Mouse (Mus musculus) midbrain, embryonic 11.5 days (tissue): ENCODE results near the gene Krtap10-10. TPM values are rescaled to one million over a fixed set of nuclear protein-coding genes. Genes with fewer than 3 reads are reported as not detected.

Experiments used
- ATAC-seq: fragments of 200-750 bp; cut with Nextera tagmentation; 2 replicates; pipeline ENCODE4 v1.8.0; 2017; ENCODE audit warnings: moderate TSS enrichment, moderate library complexity; ENCODE audit not compliant: low FRiP score
- DNase-seq: peaks from one replicate; pipeline ENCODE4 v3.0.0; 2015; ENCODE audit warnings: low spot score; ENCODE audit errors: missing footprints
- H3K27ac ChIP-seq: fragments of 300-500 bp; sonication (generic); 2 replicates; pipeline ENCODE4 v1.5.1; 2014; ENCODE audit warnings: low read depth, low read length
- H3K27me3 ChIP-seq: fragments of 300-500 bp; sonication (generic); 2 replicates; pipeline ENCODE4 v1.6.1; 2014; ENCODE audit warnings: mild to moderate bottlenecking, low read length, moderate library complexity, mixed read lengths; ENCODE audit not compliant: control insufficient read depth, insufficient read depth
- H3K36me3 ChIP-seq: fragments of 300-500 bp; sonication (generic); 2 replicates; pipeline ENCODE4 v1.6.1; 2014; ENCODE audit warnings: mild to moderate bottlenecking, low read length, moderate library complexity, mixed read lengths; ENCODE audit not compliant: control insufficient read depth, insufficient read depth
- H3K4me1 ChIP-seq: fragments of 300-500 bp; sonication (generic); 2 replicates; pipeline ENCODE4 v1.6.1; 2014; ENCODE audit warnings: low read length; ENCODE audit not compliant: control insufficient read depth, insufficient read depth
- H3K4me2 ChIP-seq: fragments of 300-500 bp; sonication (generic); 2 replicates; pipeline ENCODE4 v1.6.1; 2014; ENCODE audit warnings: mild to moderate bottlenecking, moderate library complexity
- H3K4me3 ChIP-seq: fragments of 300-500 bp; sonication (generic); 2 replicates; pipeline ENCODE4 v1.5.1; 2014; ENCODE audit warnings: low read depth, low read length
- H3K9ac ChIP-seq: fragments of 300-500 bp; sonication (generic); 2 replicates; pipeline ENCODE4 v1.6.1; 2014; ENCODE audit warnings: low read length
- H3K9me3 ChIP-seq: fragments of 300-500 bp; sonication (generic); 2 replicates; pipeline ENCODE4 v1.6.1; 2016; ENCODE audit warnings: low read length; ENCODE audit not compliant: control insufficient read depth
- WGBS: fragments of 180-500 bp; shearing (Covaris S2); extraction: QIAGEN DNeasy Blood & Tissue Kit; methylation state at CpG from one replicate; pipeline ENCODE4 v1.1.7; 2014; 5-methylcytosine and 5-hydroxymethylcytosine counted together
- polyA plus RNA-seq: library from polyadenylated mRNA; unstranded; fragments of >200 nt; fragmentation: Nextera tagmentation; extraction: Ambion mirVana; gene quantifications from 2 replicates; pipeline ENCODE4 v1.2.1, GENCODE M21; 2014

Gene Krtap10-10
- polyA plus RNA-seq, 1 experiment from 2014 or later: not detected

GRCm38 (mm10) chr10:77886007-77886747 lies 50.4 kb downstream of the Krtap10-10 start:
- H3K9ac ChIP-seq: no peak overlapping the region
- H3K4me3 ChIP-seq: no peak overlapping the region
- ATAC-seq (no peak), DNase-seq (no peak)
- H3K27me3 ChIP-seq: no peaks in the 10 kb centered on the region
- no peaks in the 10 kb centered on the region for H3K36me3 ChIP-seq
- no peak overlapping the region for H3K27ac ChIP-seq
- 51% methylated on average over 12 of the region's 12 CpGs for WGBS
- H3K4me2 ChIP-seq: no peak overlapping the region
- no peaks in the 10 kb centered on the region for H3K9me3 ChIP-seq
- H3K4me1 ChIP-seq: no peaks in the 10 kb centered on the region

Other genes starting within 250 kb of the Krtap10-10 start
- gene Sumo3, start 229.8 kb upstream of the Krtap10-10 start, polyA plus RNA-seq: 338 and 353 TPM in 2 replicates
- 2.4 TPM in 1 of 2 replicates, not detected in the other for gene Gm49325, start 229.8 kb upstream of the Krtap10-10 start, polyA plus RNA-seq
- gene Ube2g2, start 213.7 kb upstream of the Krtap10-10 start, polyA plus RNA-seq: 42.8 and 47.6 TPM in 2 replicates
- 0.72 and 1.2 TPM in 2 replicates for gene Tspear, start 149.4 kb upstream of the Krtap10-10 start, polyA plus RNA-seq
- not detected in 2 replicates for gene Gm19402, start 145.2 kb upstream of the Krtap10-10 start, polyA plus RNA-seq
- gene Gm9508, start 138.7 kb upstream of the Krtap10-10 start, polyA plus RNA-seq: not detected in 2 replicates
- gene Gm10272, start 129.3 kb upstream of the Krtap10-10 start, polyA plus RNA-seq: not detected in 2 replicates
- not detected in 2 replicates for gene Gm10024, start 124.5 kb upstream of the Krtap10-10 start, polyA plus RNA-seq
- not detected in 2 replicates for gene Gm10142, start 120.1 kb upstream of the Krtap10-10 start, polyA plus RNA-seq
- not detected in 2 replicates for gene Krtap12-1, start 115.3 kb upstream of the Krtap10-10 start, polyA plus RNA-seq
- gene Gm10100, start 109.5 kb upstream of the Krtap10-10 start, polyA plus RNA-seq: not detected in 2 replicates
- not detected in 2 replicates for gene Gm18596, start 93.3 kb upstream of the Krtap10-10 start, polyA plus RNA-seq
- not detected in 2 replicates for gene Gm9736, start 84.6 kb upstream of the Krtap10-10 start, polyA plus RNA-seq
- not detected in 2 replicates for gene Gm3233, start 76.3 kb upstream of the Krtap10-10 start, polyA plus RNA-seq
- gene Gm3238, start 64.6 kb upstream of the Krtap10-10 start, polyA plus RNA-seq: not detected in 2 replicates
- not detected in 2 replicates for gene Gm7138, start 59.0 kb upstream of the Krtap10-10 start, polyA plus RNA-seq
- not detected in 2 replicates for gene Gm3250, start 53.4 kb upstream of the Krtap10-10 start, polyA plus RNA-seq
- gene Gm7137, start 47.7 kb upstream of the Krtap10-10 start, polyA plus RNA-seq: not detected in 2 replicates
- gene Gm9639, start 40.9 kb upstream of the Krtap10-10 start, polyA plus RNA-seq: not detected in 2 replicates
- not detected in 2 replicates for gene Gm19668, start 36.8 kb upstream of the Krtap10-10 start, polyA plus RNA-seq
- gene Gm9507, start 24.1 kb upstream of the Krtap10-10 start, polyA plus RNA-seq: not detected in 2 replicates
- gene Gm2696, start 21.3 kb upstream of the Krtap10-10 start, polyA plus RNA-seq: not detected in 2 replicates
- not detected in 2 replicates for gene Krtap10-4, start 8.9 kb upstream of the Krtap10-10 start, polyA plus RNA-seq
- gene Gm36176, start 10.9 kb downstream of the Krtap10-10 start, polyA plus RNA-seq: not detected in 2 replicates
- gene Gm10318, start 16.9 kb downstream of the Krtap10-10 start, polyA plus RNA-seq: not detected in 2 replicates
- gene Gm3285, start 26.0 kb downstream of the Krtap10-10 start, polyA plus RNA-seq: not detected in 2 replicates
- gene Lrrc3, start 66.6 kb downstream of the Krtap10-10 start, polyA plus RNA-seq: 2.7 and 2.8 TPM in 2 replicates
- 0.75 and 1.5 TPM in 2 replicates for gene Trpm2, start 134.6 kb downstream of the Krtap10-10 start, polyA plus RNA-seq
- 32.3 and 36.5 TPM in 2 replicates for gene 1810043G02Rik, start 142.6 kb downstream of the Krtap10-10 start, polyA plus RNA-seq
- gene Pfkl, start 174.1 kb downstream of the Krtap10-10 start, polyA plus RNA-seq: 96.9 and 103 TPM in 2 replicates
- gene Dnmt3l, start 206.0 kb downstream of the Krtap10-10 start, polyA plus RNA-seq: not detected in 2 replicates
- 0.10 TPM in 1 of 2 replicates, not detected in the other for gene Aire, start 207.7 kb downstream of the Krtap10-10 start, polyA plus RNA-seq
- 1.2 and 2.5 TPM in 2 replicates for gene Icosl, start 233.4 kb downstream of the Krtap10-10 start, polyA plus RNA-seq